Comparison of ENCODE assay signal across 19 mouse cellular contexts in genomic region chr5:113899543-113899942, GRCm38 (mm10). TPM values are rescaled to one million over a fixed set of nuclear protein-coding genes. Genes with fewer than 3 reads are reported as not detected.
DNase-seq lines count a peak whose midpoint lies in the region; ATAC-seq and TF ChIP-seq lines count a peak whose summit lies in the region.
"Had no signal": no experiment of that assay in that cellular context is flagged by ENCODE, and none has a peak within 500 bp of the region (broad histone marks: within the 10 kb centered on the region; RNA-seq: fewer than 3 reads in every experiment).

No protein-coding gene starts in this region.

- H3K9me3 ChIP-seq in lung, embryonic 15.5 days, result no peaks in the 10 kb centered on the region
- H3K9me3 ChIP-seq: forebrain, embryonic 12.5 days; hindbrain, embryonic 15.5 days; limb, embryonic 12.5 days; midbrain, embryonic 10.5 days had no signal

- no peak for DNase-seq in lung, adult 18-20 months
- DNase-seq in CD4-positive, CD25-positive, alpha-beta regulatory T cell, adult 2 months (ENCODE audit: low read depth, low spot score), result peak; percentile 39
- DNase-seq in left cerebral cortex, postnatal 4 days, result no peak
- no peak for DNase-seq in cerebellum, adult 9-11 months
- DNase-seq: adrenal gland, postnatal 10 days; cerebellum, adult 8-10 months; embryo, embryonic 11 days; heart, postnatal 10 days; kidney, adult 18-20 months; lung, embryonic 14.5 days; right cerebral cortex, adult 18-20 months had no signal

- H3K9ac ChIP-seq in lung, embryonic 15.5 days, result no peak overlapping the region
- H3K9ac ChIP-seq: forebrain, embryonic 12.5 days; hindbrain, embryonic 15.5 days; limb, embryonic 12.5 days; lung, embryonic 14.5 days had no signal

- no peak overlapping the region for H3ac ChIP-seq in myocyte (ENCODE audit: control insufficient read depth, insufficient read length)

- H3K4me3 ChIP-seq in lung, embryonic 15.5 days, result no peak overlapping the region
- no peak overlapping the region for H3K4me3 ChIP-seq in myocyte
- H3K4me3 ChIP-seq: forebrain, embryonic 12.5 days; hindbrain, embryonic 15.5 days; left cerebral cortex, adult 2 months; limb, embryonic 12.5 days; midbrain, embryonic 10.5 days had no signal

- intact Hi-C loops in left cerebral cortex, postnatal 4 days (cut with DNase I), result no loop called here

- no peak for TF ChIP-seq POLR2A in myocyte (IDR thresholded peaks at IDR 0.05; ENCODE audit: insufficient read length, low read depth)

- H3K4me2 ChIP-seq in lung, embryonic 15.5 days, result no peak overlapping the region
- H3K4me2 ChIP-seq in myocyte (ENCODE audit: low read depth), result peak overlapping the region; percentile 53
- H3K4me2 ChIP-seq: forebrain, embryonic 12.5 days; hindbrain, embryonic 15.5 days; limb, embryonic 12.5 days; lung, embryonic 14.5 days had no signal

- peaks cover 73% of the 10 kb centered on the region for H3K4me1 ChIP-seq in lung, embryonic 15.5 days

- no peaks in the 10 kb centered on the region for H3K27me3 ChIP-seq in lung, embryonic 15.5 days
- no peaks in the 10 kb centered on the region for H3K27me3 ChIP-seq in myocyte (ENCODE audit: control insufficient read depth, insufficient read depth, insufficient read length)
- H3K27me3 ChIP-seq: forebrain, embryonic 12.5 days; hindbrain, embryonic 15.5 days; limb, embryonic 12.5 days had no signal

- peak overlapping the region; percentile 28; the same call in 1 of the 2 replicates for H3K27ac ChIP-seq in lung, embryonic 15.5 days
- H3K27ac ChIP-seq: forebrain, embryonic 12.5 days; hindbrain, embryonic 15.5 days; left cerebral cortex, adult 2 months; limb, embryonic 12.5 days had no signal

- ATAC-seq in lung, embryonic 15.5 days (ENCODE audit: borderline replicate concordance, extremely low read depth, low FRiP score, low TSS enrichment), result no peak
- peak; percentile 14 for ATAC-seq in activated CD4-positive, CD25-positive, alpha-beta regulatory T cell, adult 4 months

- H3K36me3 ChIP-seq in lung, embryonic 15.5 days, result no peaks in the 10 kb centered on the region
- H3K36me3 ChIP-seq in myocyte (ENCODE audit: control insufficient read depth, insufficient read depth), result no peaks in the 10 kb centered on the region
- H3K36me3 ChIP-seq: hindbrain, embryonic 15.5 days; limb, embryonic 12.5 days had no signal

- H3K79me2 ChIP-seq in myocyte (ENCODE audit: control insufficient read depth, insufficient read depth), result peaks cover 97% of the 10 kb centered on the region

- 75% methylated on average over 12 of the region's 12 CpGs for WGBS in lung, embryonic 15.5 days

TF ChIP-seq in myocyte, 11 proteins besides CTCF, POLR2A, EP300 and RAD21:
- TF ChIP-seq SRF (IDR thresholded peaks at IDR 0.05; ENCODE audit: control insufficient read depth, insufficient read length, low read depth) (peak; percentile 13), USF1 (IDR thresholded peaks at IDR 0.05; ENCODE audit: low read depth) (no peak)

RNA-seq across cellular contexts. Expression of gene Coro1c, which starts 9.0 kb away (rescaled TPM):
- polyA plus RNA-seq in lung, embryonic 15.5 days (2015; fragmentation: Nextera tagmentation; extraction: Ambion mirVana), result 143 and 144 TPM in 2 replicates
- 10 to 100 TPM; 59.2 to 70.7 TPM for polyA plus RNA-seq in activated CD4-positive, CD25-positive, alpha-beta regulatory T cell, adult 4 months (2017; shearing (Covaris generic))
- 58.9 TPM for polyA plus RNA-seq in myocyte (2012; fragmentation: generic; extraction: Trizol)
- total RNA-seq in left cerebral cortex, postnatal 4 days (2021), result 100 to 1,000 TPM; 183 to 194 TPM
